Mouse (Mus musculus) embryo, embryonic 11 days (tissue): ENCODE measurements at regions not wholly inside any gene's neighbourhood (a gene's known extent, or its start where the extent isn't known, plus 50 kb on each side); places are given as distances from the start of the nearest gene placed in this dataset.

Experiments
- DNase-seq: peaks from one replicate; pipeline ENCODE4 v3.0.0-alpha.2; 2015

GRCm38 (mm10) chr5:47185868-47186267 lies 797.1 kb upstream of the Slit2 start:
- DNase-seq: no peak

GRCm38 (mm10) chr5:47202164-47202914 lies 780.6 kb upstream of the Slit2 start:
- DNase-seq: no peak

GRCm38 (mm10) chr5:47202915-47203296 lies 780.0 kb upstream of the Slit2 start:
- no peak for DNase-seq

GRCm38 (mm10) chr5:47210542-47210941 lies 772.4 kb upstream of the Slit2 start:
- DNase-seq: no peak

- DNase-seq: no peak
Observed at GRCm38 (mm10) chr5:47215421-47215820, 767.5 kb upstream of the Slit2 start.

GRCm38 (mm10) chr5:47225247-47225646 lies 757.7 kb upstream of the Slit2 start:
- DNase-seq: no peak

GRCm38 (mm10) chr5:47236094-47236493 lies 746.8 kb upstream of the Slit2 start:
- DNase-seq: no peak

- DNase-seq: no peak
Observed at GRCm38 (mm10) chr5:47240060-47240459, 742.9 kb upstream of the Slit2 start.

GRCm38 (mm10) chr5:47240586-47240985 lies 742.4 kb upstream of the Slit2 start:
- DNase-seq: peak; percentile 4

- DNase-seq: no peak
Observed at GRCm38 (mm10) chr5:47254835-47255369, 728.0 kb upstream of the Slit2 start.

GRCm38 (mm10) chr5:47261658-47262411 lies 721.1 kb upstream of the Slit2 start:
- DNase-seq: no peak

GRCm38 (mm10) chr5:47272642-47273041 lies 710.3 kb upstream of the Slit2 start:
- no peak for DNase-seq

- DNase-seq: peak; percentile 53
Observed at GRCm38 (mm10) chr5:47273389-47274255, 709.3 kb upstream of the Slit2 start.

GRCm38 (mm10) chr5:47274256-47274638 lies 708.7 kb upstream of the Slit2 start:
- DNase-seq: no peak

- DNase-seq: peak; percentile 26
Observed at GRCm38 (mm10) chr5:47276231-47277195, 706.4 kb upstream of the Slit2 start.

GRCm38 (mm10) chr5:47279630-47280029 lies 703.3 kb upstream of the Slit2 start:
- no peak for DNase-seq

- DNase-seq: no peak
Observed at GRCm38 (mm10) chr5:47299602-47300001, 683.3 kb upstream of the Slit2 start.

GRCm38 (mm10) chr5:47317506-47317905 lies 665.4 kb upstream of the Slit2 start:
- DNase-seq: no peak

- DNase-seq: no peak
Observed at GRCm38 (mm10) chr5:47318147-47318546, 664.8 kb upstream of the Slit2 start.

GRCm38 (mm10) chr5:47322511-47323167 lies 660.3 kb upstream of the Slit2 start:
- peak; percentile 39 for DNase-seq

GRCm38 (mm10) chr5:47334299-47334698 lies 648.6 kb upstream of the Slit2 start:
- no peak for DNase-seq
